Mouse (Mus musculus): Measurements from ENCODE around the gene Kif26a.

- TF ChIP-seq CTCF (IDR thresholded peaks at IDR 0.05; ENCODE audit: low read depth) (no peak), EP300 (IDR thresholded peaks at IDR 0.05; ENCODE audit: low read depth) (no peak)
These were observed 9.4 kb downstream of the Kif26a start for GRCm38 (mm10) chr12:112155218-112156051.
